8 mouse cellular contexts compared by ENCODE assay signal in genomic region chr14:116206977-116207376, GRCm38 (mm10).
DNase-seq lines count a peak whose midpoint lies in the region; ATAC-seq and TF ChIP-seq lines count a peak whose summit lies in the region.

No protein-coding gene starts in this region.

- in situ Hi-C loops in CH12.LX (cut with MboI; ENCODE audit: low pct_ligation_motif_present, low pct_unique_long_range_greater_than_20kb, low sequenced_read_pairs): no loop called here

- TF ChIP-seq EP300 in CH12.LX (IDR thresholded peaks at IDR 0.05; ENCODE audit: low read length): no peak

- dilution Hi-C loops in CH12.LX (cut with MboI; ENCODE audit: extremely low pct_ligation_motif_present, extremely low pct_unique_long_range_greater_than_20kb, low sequenced_read_pairs): no loop called here

- H3K27ac ChIP-seq in intestine, embryonic 14.5 days (ENCODE audit: low read depth): no peak overlapping the region
- H3K27ac ChIP-seq in intestine, embryonic 16.5 days (ENCODE audit: low read length): no peak overlapping the region
- H3K27ac ChIP-seq in CH12.LX (ENCODE audit: insufficient read depth, low read depth): no peak overlapping the region

- no peaks in the 10 kb centered on the region for H3K36me3 ChIP-seq in intestine, embryonic 14.5 days (ENCODE audit: control insufficient read depth, insufficient read depth, low read length)
- no peaks in the 10 kb centered on the region for H3K36me3 ChIP-seq in intestine, embryonic 16.5 days (ENCODE audit: control insufficient read depth, insufficient read depth, low read length)
- H3K36me3 ChIP-seq in CH12.LX (replicated peaks in 1 of 2; ENCODE audit: control insufficient read depth in 1 of 2, insufficient read depth in 1 of 2, low read length in 1 of 2): no peaks in the 10 kb centered on the region

- H3K79me2 ChIP-seq in CH12.LX (replicated peaks; ENCODE audit: control insufficient read depth, extremely low read depth, insufficient read depth, poor library complexity, severe bottlenecking): no peaks in the 10 kb centered on the region

- no peaks in the 10 kb centered on the region for H3K4me1 ChIP-seq in intestine, embryonic 14.5 days (replicated peaks; ENCODE audit: control insufficient read depth, insufficient read depth, low read length)
- no peaks in the 10 kb centered on the region for H3K4me1 ChIP-seq in intestine, embryonic 16.5 days (ENCODE audit: control insufficient read depth, insufficient read depth, low read length)
- no peaks in the 10 kb centered on the region; a peak in 1 of 4 replicates for H3K4me1 ChIP-seq in CH12.LX (ENCODE audit: control insufficient read depth in 1 of 2, insufficient read depth in 2 of 2)

- H3K27me3 ChIP-seq in intestine, embryonic 14.5 days (replicated peaks; ENCODE audit: control insufficient read depth, insufficient read depth, low read length): no peaks in the 10 kb centered on the region
- no peaks in the 10 kb centered on the region for H3K27me3 ChIP-seq in intestine, embryonic 16.5 days (replicated peaks; ENCODE audit: control insufficient read depth, insufficient read depth, low read length)
- H3K27me3 ChIP-seq in CH12.LX (replicated peaks): no peaks in the 10 kb centered on the region

- H3K9ac ChIP-seq in intestine, embryonic 14.5 days (ENCODE audit: low read length): no peak overlapping the region
- no peak overlapping the region for H3K9ac ChIP-seq in intestine, embryonic 16.5 days (ENCODE audit: low read depth, low read length)
- no peak overlapping the region for H3K9ac ChIP-seq in CH12.LX (ENCODE audit: insufficient read depth, low read depth)

- peak; percentile 58 for DNase-seq in intestine, embryonic 14.5 days (ENCODE audit: low spot score)
- DNase-seq in CH12.LX (ENCODE audit: extremely low read depth): peak; percentile 29
- peak; percentile 12 to 18 for DNase-seq in adrenal gland, adult 18-20 months (ENCODE audit: low spot score in 2 of 2)
- peak; percentile 39 for DNase-seq in forelimb bud, embryonic 11.5 days (ENCODE audit: low read depth, low spot score)
- peak; percentile 43 for DNase-seq in lung, postnatal 10 days
- DNase-seq in left cerebral cortex, adult 9 months (ENCODE audit: low spot score in 2 of 2): no peak

- peak; percentile 14 to 73; a peak in 2 of 4 replicates for TF ChIP-seq CTCF in CH12.LX (conservative IDR thresholded peaks at IDR 0.05 in 1 of 2, IDR thresholded peaks at IDR 0.05 in 1 of 2; ENCODE audit: low read depth in 2 of 2, low read length in 2 of 2)

- H3K4me2 ChIP-seq in intestine, embryonic 14.5 days (ENCODE audit: low read length): no peak overlapping the region
- no peak overlapping the region for H3K4me2 ChIP-seq in intestine, embryonic 16.5 days (ENCODE audit: low read depth, low read length)
- H3K4me2 ChIP-seq in CH12.LX (ENCODE audit: insufficient read depth, low read depth, poor library complexity, severe bottlenecking): no peak overlapping the region; the same call in 1 of the 2 replicates

- TF ChIP-seq POLR2A in CH12.LX (IDR thresholded peaks at IDR 0.05; ENCODE audit: low read depth, low read length): no peak

- WGBS in intestine, embryonic 14.5 days: 26% methylated on average over 6 of the region's 6 CpGs
- WGBS in intestine, embryonic 16.5 days: 29% methylated on average over 6 of the region's 6 CpGs

- no peaks in the 10 kb centered on the region for H3K9me3 ChIP-seq in intestine, embryonic 14.5 days (ENCODE audit: control insufficient read depth, low read length)
- no peaks in the 10 kb centered on the region for H3K9me3 ChIP-seq in intestine, embryonic 16.5 days (ENCODE audit: control insufficient read depth, low read length)
- no peaks in the 10 kb centered on the region for H3K9me3 ChIP-seq in CH12.LX (replicated peaks; ENCODE audit: low read length)

- 0 out of 2 replicates have a peak, but pooled peaks have one; percentile 53 for ATAC-seq in intestine, embryonic 14.5 days (replicated peaks; ENCODE audit: low FRiP score, low TSS enrichment, low read depth)
- no peak for ATAC-seq in intestine, embryonic 16.5 days
- ATAC-seq in monocyte, adult 5-6 weeks (replicated peaks; ENCODE audit: insufficient number of reproducible peaks, low FRiP score, low TSS enrichment, poor library complexity, severe bottlenecking): no peak

- peak; percentile 70 for TF ChIP-seq RAD21 in CH12.LX (IDR thresholded peaks at IDR 0.05; ENCODE audit: low read depth, low read length)

- H3K4me3 ChIP-seq in intestine, embryonic 14.5 days (ENCODE audit: low read depth, low read length): no peak overlapping the region
- no peak overlapping the region for H3K4me3 ChIP-seq in intestine, embryonic 16.5 days (ENCODE audit: low read length)
- H3K4me3 ChIP-seq in CH12.LX (replicated peaks in 1 of 3; ENCODE audit: low read depth in 2 of 3, low read length in 2 of 3, poor library complexity in 1 of 3): no peak overlapping the region

TF ChIP-seq in CH12.LX, 34 proteins besides CTCF, POLR2A, EP300 and RAD21:
- TF ChIP-seq GABPA (IDR thresholded peaks at IDR 0.05; ENCODE audit: insufficient replicate concordance, low read depth, low read length): no peak
- TF ChIP-seq KAT2A (IDR thresholded peaks at IDR 0.05; ENCODE audit: insufficient replicate concordance, low read length): no peak
- TF ChIP-seq CHD2 (IDR thresholded peaks at IDR 0.05; ENCODE audit: low read length): no peak
- TF ChIP-seq USF1 (IDR thresholded peaks at IDR 0.05; ENCODE audit: low read depth, low read length): no peak
- no peak for TF ChIP-seq BHLHE40 (IDR thresholded peaks at IDR 0.05; ENCODE audit: low read depth, low read length)
- TF ChIP-seq ETS1 (conservative IDR thresholded peaks at IDR 0.05; ENCODE audit: low read depth, low read length): no peak
- no peak for TF ChIP-seq TBP (conservative IDR thresholded peaks at IDR 0.05; ENCODE audit: low read depth, low read length)
- TF ChIP-seq ZKSCAN1 (IDR thresholded peaks at IDR 0.05; ENCODE audit: borderline replicate concordance, low read depth, low read length): no peak
- TF ChIP-seq NRF1 (IDR thresholded peaks at IDR 0.05; ENCODE audit: low read depth, low read length): no peak
- TF ChIP-seq JUN (IDR thresholded peaks at IDR 0.05; ENCODE audit: insufficient read depth, low read depth, low read length): no peak
- TF ChIP-seq SMC3 (IDR thresholded peaks at IDR 0.05; ENCODE audit: low read depth, low read length): peak; percentile 55
- TF ChIP-seq POLR2AphosphoS2 (IDR thresholded peaks at IDR 0.05; ENCODE audit: low read depth, low read length): no peak
- TF ChIP-seq ZC3H11A (IDR thresholded peaks at IDR 0.05; ENCODE audit: low read depth, low read length): no peak
- TF ChIP-seq MYC (IDR thresholded peaks at IDR 0.05; ENCODE audit: low read depth, low read length): 0 out of 2 replicates have a peak, but pooled peaks have one; percentile 21
- no peak for TF ChIP-seq PAX5 (IDR thresholded peaks at IDR 0.05; ENCODE audit: low read length)
- no peak for TF ChIP-seq JUND (conservative IDR thresholded peaks at IDR 0.05; ENCODE audit: low read depth, low read length)
- no peak for TF ChIP-seq NELFE (IDR thresholded peaks at IDR 0.05; ENCODE audit: low read depth, low read length)

Comparison
In these comparisons a context has a peak if more than half of its experiments do, and no peak if none do; other contexts are left out.
1. DNase-seq: peak in intestine, embryonic 14.5 days (single experiment), CH12.LX (single experiment), adrenal gland, adult 18-20 months (2 of 2), forelimb bud, embryonic 11.5 days (single experiment) and lung, postnatal 10 days (single experiment); none in left cerebral cortex, adult 9 months (0 of 2).